Mouse (Mus musculus): Measurements from ENCODE around the gene Erich4.

- TF ChIP-seq CTCF (IDR thresholded peaks at IDR 0.05; ENCODE audit: extremely low read depth, insufficient read depth, low read length) (no peak), POLR2A (IDR thresholded peaks at IDR 0.05; ENCODE audit: extremely low read depth, insufficient read depth, low read length) (no peak)
These were observed 12.6 kb upstream of the Erich4 start for GRCm38 (mm10) chr7:25628323-25628620.

Measured in cortical plate, adult 2 months (tissue).